Comparison of ENCODE assay signal across 9 mouse cellular contexts in the genomic region with DNA sequence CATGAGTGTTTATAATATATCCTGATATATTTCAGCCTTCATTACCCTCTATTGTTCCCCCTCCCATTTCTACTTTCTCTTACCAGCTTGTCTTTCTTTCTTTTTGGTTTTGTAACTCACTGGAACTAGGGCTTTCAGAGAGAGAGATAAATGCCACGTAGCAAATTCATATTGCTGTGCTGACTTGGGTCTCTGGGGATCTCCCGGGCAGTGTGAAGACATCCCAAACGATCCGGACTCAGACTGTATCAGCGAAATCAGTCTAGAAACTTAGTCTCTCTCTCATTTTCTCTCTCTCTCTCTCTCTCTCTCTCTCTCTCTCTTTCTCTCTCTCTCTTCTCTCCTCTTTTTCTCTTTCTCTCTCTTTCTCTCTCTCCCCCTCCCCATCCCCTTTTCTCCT. TPM values are rescaled to one million over a fixed set of nuclear protein-coding genes. Genes with fewer than 3 reads are reported as not detected.
DNase-seq lines count a peak whose midpoint lies in the region; ATAC-seq lines count a peak whose summit lies in the region.
"Had no signal": no experiment of that assay in that cellular context is flagged by ENCODE, and none has a peak within 500 bp of the region (broad histone marks: within the 10 kb centered on the region; RNA-seq: fewer than 3 reads in every experiment).

No protein-coding gene starts in this region.

- H3K4me1 ChIP-seq in heart, embryonic 11.5 days (ENCODE audit: control insufficient read depth, insufficient read depth, low read length): no peaks in the 10 kb centered on the region
- H3K4me1 ChIP-seq in lung, embryonic 15.5 days: 0 out of 2 replicates have a peak, but pooled peaks cover 5% of the 10 kb centered on the region
- H3K4me1 ChIP-seq in embryonic facial prominence, embryonic 13.5 days: peaks cover 7% of the 10 kb centered on the region
- no peaks in the 10 kb centered on the region for H3K4me1 ChIP-seq in liver, embryonic 11.5 days (replicated peaks; ENCODE audit: control insufficient read depth, insufficient read depth, low read length)

- H3K4me2 ChIP-seq in heart, embryonic 11.5 days: peak overlapping the region; percentile 92
- peak overlapping the region; percentile 79 for H3K4me2 ChIP-seq in lung, embryonic 15.5 days
- peak overlapping the region; percentile 89 for H3K4me2 ChIP-seq in embryonic facial prominence, embryonic 13.5 days
- peak overlapping the region; percentile 75; the same call in 1 of the 2 replicates for H3K4me2 ChIP-seq in liver, embryonic 11.5 days

- no peaks in the 10 kb centered on the region for H3K36me3 ChIP-seq in heart, embryonic 11.5 days (ENCODE audit: control insufficient read depth, insufficient read depth, low read length)
- H3K36me3 ChIP-seq in lung, embryonic 15.5 days: no peaks in the 10 kb centered on the region
- H3K36me3 ChIP-seq in embryonic facial prominence, embryonic 13.5 days: no peaks in the 10 kb centered on the region
- no peaks in the 10 kb centered on the region for H3K36me3 ChIP-seq in liver, embryonic 11.5 days (ENCODE audit: control insufficient read depth, insufficient read depth, low read length)

- no peak overlapping the region for H3K27ac ChIP-seq in heart, embryonic 11.5 days (ENCODE audit: low read depth, low read length)
- H3K27ac ChIP-seq in lung, embryonic 15.5 days: no peak overlapping the region
- H3K27ac ChIP-seq in embryonic facial prominence, embryonic 13.5 days: no peak overlapping the region
- no peak overlapping the region for H3K27ac ChIP-seq in liver, embryonic 11.5 days (ENCODE audit: low read depth, low read length)

- H3K9ac ChIP-seq in heart, embryonic 11.5 days (ENCODE audit: low read depth, low read length): no peak overlapping the region
- peak overlapping the region; percentile 58 for H3K9ac ChIP-seq in lung, embryonic 15.5 days
- H3K9ac ChIP-seq in embryonic facial prominence, embryonic 13.5 days: no peak overlapping the region
- H3K9ac ChIP-seq in liver, embryonic 11.5 days (ENCODE audit: low read depth, low read length): no peak overlapping the region

- DNase-seq in heart, adult 11 months: no peak
- no peak for DNase-seq in lung, postnatal 36 days
- no peak for DNase-seq in liver, embryonic 11.5 days (ENCODE audit: low spot score)
- no peak for DNase-seq in adrenal gland, adult 18-20 months (ENCODE audit: low spot score in 2 of 2)
- no peak for DNase-seq in layer of hippocampus, adult 9-11 months
- DNase-seq: cerebellum, adult 18-20 months had no signal

- WGBS in heart, embryonic 11.5 days (ENCODE audit: insufficient replicate concordance): 56% methylated on average over 5 of the region's 5 CpGs
- 29% methylated on average over 5 of the region's 5 CpGs for WGBS in lung, embryonic 15.5 days
- 50% methylated on average over 5 of the region's 5 CpGs for WGBS in embryonic facial prominence, embryonic 13.5 days
- WGBS in liver, embryonic 11.5 days: 57% methylated on average over 5 of the region's 5 CpGs

- ATAC-seq in heart, embryonic 11.5 days (replicated peaks; ENCODE audit: insufficient number of reproducible peaks, low FRiP score, low TSS enrichment): no peak
- no peak for ATAC-seq in lung, embryonic 15.5 days (ENCODE audit: borderline replicate concordance, extremely low read depth, low FRiP score, low TSS enrichment)
- no peak for ATAC-seq in embryonic facial prominence, embryonic 13.5 days (ENCODE audit: insufficient number of reproducible peaks, insufficient read depth, low FRiP score, low TSS enrichment, low read depth)
- no peak for ATAC-seq in liver, embryonic 11.5 days (replicated peaks; ENCODE audit: low FRiP score)

- peak overlapping the region; percentile 60; the same call in 1 of the 2 replicates for H3K4me3 ChIP-seq in heart, embryonic 11.5 days (ENCODE audit: low read depth, low read length)
- H3K4me3 ChIP-seq in lung, embryonic 15.5 days: peak overlapping the region; percentile 56
- no peak overlapping the region for H3K4me3 ChIP-seq in embryonic facial prominence, embryonic 13.5 days
- no peak overlapping the region for H3K4me3 ChIP-seq in liver, embryonic 11.5 days (ENCODE audit: low read depth, low read length)

- H3K9me3 ChIP-seq in heart, embryonic 11.5 days (replicated peaks; ENCODE audit: control insufficient read depth, low read length): no peaks in the 10 kb centered on the region
- H3K9me3 ChIP-seq in lung, embryonic 15.5 days: no peaks in the 10 kb centered on the region
- H3K9me3 ChIP-seq in embryonic facial prominence, embryonic 13.5 days: no peaks in the 10 kb centered on the region
- no peaks in the 10 kb centered on the region for H3K9me3 ChIP-seq in liver, embryonic 11.5 days (ENCODE audit: control insufficient read depth, low read length)

- no peaks in the 10 kb centered on the region for H3K27me3 ChIP-seq in heart, embryonic 11.5 days (ENCODE audit: control insufficient read depth, insufficient read depth, low read length)
- H3K27me3 ChIP-seq in lung, embryonic 15.5 days: no peaks in the 10 kb centered on the region
- 0 out of 2 replicates have a peak, but pooled peaks cover 6% of the 10 kb centered on the region for H3K27me3 ChIP-seq in embryonic facial prominence, embryonic 13.5 days
- H3K27me3 ChIP-seq in liver, embryonic 11.5 days (replicated peaks; ENCODE audit: control insufficient read depth, insufficient read depth, low read length): peaks cover 6% of the 10 kb centered on the region; the same call in 1 of the 2 replicates

RNA-seq across cellular contexts. Expression of a gene that starts 1.5 kb away (rescaled TPM):
- polyA plus RNA-seq in heart, embryonic 11.5 days (2014; fragmentation: Nextera tagmentation; extraction: Ambion mirVana): 28.8 and 32.8 TPM in 2 replicates
- 410 and 503 TPM in 2 replicates for polyA plus RNA-seq in lung, embryonic 15.5 days (2015; fragmentation: Nextera tagmentation; extraction: Ambion mirVana)
- 16.4 and 18.9 TPM in 2 replicates for polyA plus RNA-seq in embryonic facial prominence, embryonic 13.5 days (2015; fragmentation: Nextera tagmentation; extraction: Ambion mirVana)
- 19.1 and 22.7 TPM in 2 replicates for polyA plus RNA-seq in liver, embryonic 11.5 days (2014; fragmentation: Nextera tagmentation; extraction: Ambion mirVana)
- total RNA-seq in adrenal gland, adult 18-20 months (2021): 100 to 1,000 TPM; 142 to 158 TPM

RNA-seq across cellular contexts. Expression of a gene that starts 59.2 kb away (rescaled TPM):
- 376 and 383 TPM in 2 replicates for polyA plus RNA-seq in heart, embryonic 11.5 days (2014; fragmentation: Nextera tagmentation; extraction: Ambion mirVana)
- polyA plus RNA-seq in lung, embryonic 15.5 days (2015; fragmentation: Nextera tagmentation; extraction: Ambion mirVana): 397 and 406 TPM in 2 replicates
- 516 and 565 TPM in 2 replicates for polyA plus RNA-seq in embryonic facial prominence, embryonic 13.5 days (2015; fragmentation: Nextera tagmentation; extraction: Ambion mirVana)
- 284 and 303 TPM in 2 replicates for polyA plus RNA-seq in liver, embryonic 11.5 days (2014; fragmentation: Nextera tagmentation; extraction: Ambion mirVana)
- total RNA-seq in adrenal gland, adult 18-20 months (2021): 100 to 1,000 TPM; 300 to 342 TPM

Comparison
In these comparisons a context has a peak if more than half of its experiments do, and no peak if none do; other contexts are left out.
1. H3K4me3 ChIP-seq: peak in heart, embryonic 11.5 days (single experiment) and lung, embryonic 15.5 days (single experiment); none in embryonic facial prominence, embryonic 13.5 days (single experiment) and liver, embryonic 11.5 days (single experiment).
2. RNA of a gene that starts 1.5 kb away (polyA plus RNA-seq): 410 to 503 TPM in lung, embryonic 15.5 days; 28.8 to 32.8 TPM in heart, embryonic 11.5 days, 19.1 to 22.7 TPM in liver, embryonic 11.5 days and 16.4 to 18.9 TPM in embryonic facial prominence, embryonic 13.5 days; every median in the first group is over 10 times any median in the second.
3. Peak in every context shown above with its lines, with median percentiles within 50 percentile points of each other: H3K4me2 ChIP-seq.